ENCODE assay signal across 36 mouse cellular contexts in genomic region chr16:20354762-20355161, GRCm38 (mm10). TPM values are rescaled to one million over a fixed set of nuclear protein-coding genes. Genes with fewer than 3 reads are reported as not detected.
"Had no signal": no experiment of that assay in that cellular context is flagged by ENCODE, and none has a peak within 500 bp of the region (broad histone marks: within the 10 kb centered on the region; RNA-seq: fewer than 3 reads in every experiment).

No protein-coding gene starts in this region.

- H3K27ac ChIP-seq: heart, embryonic 10.5 days; hindbrain, embryonic 13.5 days; hindbrain, embryonic 15.5 days; hindbrain, postnatal 0 days; kidney, embryonic 15.5 days; kidney, postnatal 0 days; limb, embryonic 10.5 days; limb, embryonic 12.5 days; liver, embryonic 13.5 days; liver, embryonic 15.5 days had no signal

- H3K4me3 ChIP-seq: heart, embryonic 10.5 days; heart, embryonic 12.5 days; hindbrain, embryonic 13.5 days; hindbrain, embryonic 15.5 days; kidney, embryonic 15.5 days; limb, embryonic 10.5 days; limb, embryonic 12.5 days; liver, embryonic 13.5 days; liver, embryonic 15.5 days had no signal

- H3K9ac ChIP-seq: heart, embryonic 12.5 days; hindbrain, embryonic 13.5 days; hindbrain, embryonic 15.5 days; kidney, embryonic 15.5 days; limb, embryonic 12.5 days; liver, embryonic 13.5 days; liver, embryonic 15.5 days had no signal

- H3K4me1 ChIP-seq: heart, embryonic 10.5 days; hindbrain, embryonic 13.5 days; hindbrain, embryonic 15.5 days; kidney, embryonic 15.5 days; limb, embryonic 10.5 days; limb, embryonic 12.5 days; liver, embryonic 13.5 days; liver, embryonic 15.5 days had no signal

- H3K9me3 ChIP-seq: heart, embryonic 10.5 days; heart, embryonic 12.5 days; hindbrain, embryonic 13.5 days; hindbrain, embryonic 15.5 days; kidney, embryonic 15.5 days; limb, embryonic 10.5 days; limb, embryonic 12.5 days; liver, embryonic 13.5 days; liver, embryonic 15.5 days had no signal

- ATAC-seq: hindbrain, postnatal 0 days; intestine, embryonic 16.5 days had no signal

- DNase-seq: gastrocnemius, postnatal 14 days; gastrocnemius, postnatal 36 days; heart, adult 18-20 months; heart, postnatal 10 days; kidney, adult 11 months; kidney, adult 2 months; kidney, adult 9 months; kidney, postnatal 14 days; kidney, postnatal 36 days; layer of hippocampus, adult 9-11 months; layer of hippocampus, postnatal 36 days; liver; liver, embryonic 13.5 days had no signal

- H3K4me2 ChIP-seq: heart, embryonic 12.5 days; hindbrain, embryonic 13.5 days; hindbrain, embryonic 15.5 days; kidney, embryonic 15.5 days; limb, embryonic 12.5 days; liver, embryonic 11.5 days; liver, embryonic 13.5 days; liver, embryonic 15.5 days had no signal

- H3K27me3 ChIP-seq: heart, embryonic 12.5 days; hindbrain, embryonic 13.5 days; hindbrain, embryonic 15.5 days; kidney, embryonic 15.5 days; limb, embryonic 12.5 days; liver, embryonic 13.5 days; liver, embryonic 15.5 days had no signal

RNA-seq across cellular contexts. Expression of gene Cyp2ab1, which starts 29.6 kb away (rescaled TPM):
- total RNA-seq: layer of hippocampus, adult 18-20 months; layer of hippocampus, adult 8-10 months; layer of hippocampus, postnatal 14 days; layer of hippocampus, postnatal 36 days; left cerebral cortex, adult 18-20 months; left cerebral cortex, adult 8-10 months; left cerebral cortex, postnatal 10 days; left cerebral cortex, postnatal 25 days had no signal
- polyA plus RNA-seq: heart, embryonic 10.5 days; heart, embryonic 12.5 days; heart, embryonic 14.5 days; heart, embryonic 16.5 days; hindbrain, embryonic 11.5 days; hindbrain, embryonic 13.5 days; hindbrain, embryonic 15.5 days; hindbrain, postnatal 0 days; intestine, embryonic 14.5 days; intestine, embryonic 16.5 days; kidney, embryonic 15.5 days; kidney, postnatal 0 days; limb, embryonic 10.5 days; limb, embryonic 12.5 days; liver, embryonic 11.5 days; liver, embryonic 13.5 days had no signal
